Comparison of ENCODE assay signal across 32 mouse cellular contexts in the genomic region with DNA sequence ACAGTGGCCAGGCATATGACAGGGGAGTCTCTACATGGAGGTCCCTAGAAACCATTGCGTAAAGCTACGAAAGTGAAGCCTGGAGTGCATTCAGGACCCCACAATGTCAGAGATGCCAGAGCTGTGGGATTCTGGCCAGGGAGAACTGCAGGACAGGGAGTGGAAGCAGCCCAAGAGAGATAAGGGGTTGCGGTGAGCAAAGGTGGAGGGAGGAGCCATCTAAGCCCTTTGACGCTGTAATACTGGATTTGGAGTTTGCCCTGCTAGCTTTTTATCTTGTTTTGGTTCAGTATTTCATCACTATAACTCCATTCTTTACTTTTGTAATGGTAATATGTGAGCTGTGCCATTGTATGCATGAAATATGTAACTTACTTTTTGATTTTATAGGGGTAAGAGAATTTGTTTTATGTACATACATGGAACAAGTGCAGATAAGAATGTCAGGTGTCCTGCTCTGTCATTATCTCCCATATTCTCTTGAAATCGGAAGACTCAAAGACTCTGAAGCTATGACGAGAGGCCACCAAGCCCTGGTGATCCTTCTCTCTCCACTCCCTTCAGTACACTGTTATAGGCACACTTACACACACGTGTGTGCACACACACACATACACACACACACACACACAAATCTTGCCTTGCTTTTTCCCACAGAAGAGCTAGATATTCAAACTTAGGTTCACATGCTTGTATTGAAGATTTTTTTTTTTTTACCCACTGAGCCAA. TPM values are rescaled to one million over a fixed set of nuclear protein-coding genes. Genes with fewer than 3 reads are reported as not detected.
A peak's percentile ranks its signal among the peaks of the same experiment; 100 is the strongest.
DNase-seq lines count a peak whose midpoint lies in the region; ATAC-seq and TF ChIP-seq lines count a peak whose summit lies in the region.
"Had no signal": no experiment of that assay in that cellular context is flagged by ENCODE, and none has a peak within 500 bp of the region (broad histone marks: within the 10 kb centered on the region; RNA-seq: fewer than 3 reads in every experiment).

No protein-coding gene starts in this region.

- peaks cover 0 to 13% of the 10 kb centered on the region in 2 experiments; a peak in 2 of 4 replicates for H3K4me1 ChIP-seq in MEL (ENCODE audit: control insufficient read depth in 1 of 2, insufficient read depth in 2 of 2, low read length in 2 of 2)
- no peaks in the 10 kb centered on the region for H3K4me1 ChIP-seq in intestine, embryonic 16.5 days (ENCODE audit: control insufficient read depth, insufficient read depth, low read length)
- no peaks in the 10 kb centered on the region for H3K4me1 ChIP-seq in midbrain, postnatal 0 days (ENCODE audit: insufficient read depth, low read length)
- H3K4me1 ChIP-seq: embryonic facial prominence, embryonic 12.5 days; embryonic facial prominence, embryonic 15.5 days; hindbrain, embryonic 10.5 days; hindbrain, embryonic 13.5 days had no signal

- TF ChIP-seq RAD21 in MEL (IDR thresholded peaks at IDR 0.05; ENCODE audit: low read depth, low read length), result no peak

- no peaks in the 10 kb centered on the region for H3K79me2 ChIP-seq in MEL (ENCODE audit: control insufficient read depth, insufficient read depth, low read length, poor library complexity)

- intact Hi-C loops in heart, postnatal 10 days (cut with DNase I), result no loop called here
- intact Hi-C loops in left cerebral cortex, postnatal 10 days (cut with DNase I), result no loop called here

- peak overlapping the region in 1 of 2 experiments; percentile 11; a peak in 1 of 4 replicates for H3K4me3 ChIP-seq in MEL (ENCODE audit: control insufficient read depth in 1 of 2, insufficient read depth in 1 of 2, low read depth in 2 of 2, low read length in 2 of 2)
- no peak overlapping the region for H3K4me3 ChIP-seq in intestine, embryonic 16.5 days (ENCODE audit: low read length)
- H3K4me3 ChIP-seq in midbrain, postnatal 0 days (ENCODE audit: low read depth, low read length), result no peak overlapping the region
- H3K4me3 ChIP-seq: embryonic facial prominence, embryonic 12.5 days; embryonic facial prominence, embryonic 15.5 days; gastrocnemius, adult 2 months; hindbrain, embryonic 10.5 days; hindbrain, embryonic 13.5 days had no signal

- DNase-seq in MEL (ENCODE audit: low read depth, low spot score), result peak; percentile 54
- DNase-seq in MEL-GATA-1-ER (ENCODE audit: extremely low read depth, low read depth), result peak; percentile 36
- no peak for DNase-seq in midbrain, postnatal 0 days (ENCODE audit: low spot score)
- DNase-seq in heart, postnatal 10 days, result no peak
- DNase-seq in left cerebral cortex, postnatal 10 days (ENCODE audit: extremely low spot score in 1 of 2, low spot score in 2 of 2), result no peak
- DNase-seq in layer of hippocampus, adult 9-10 months (ENCODE audit: low spot score), result no peak
- DNase-seq: adrenal gland, adult 2 months; adrenal gland, postnatal 14 days; cerebellum, adult 11 months; cerebellum, adult 2 months; cerebellum, adult 9-11 months; cerebellum, postnatal 25 days; forebrain, postnatal 0 days; gastrocnemius, adult 2 months; gastrocnemius, postnatal 14 days; heart, adult 11 months; heart, postnatal 36 days had no signal

- TF ChIP-seq EP300 in MEL (IDR thresholded peaks at IDR 0.05; ENCODE audit: low read depth in 1 of 2, low read length in 2 of 2), result no peak

- peak; percentile 93 for ATAC-seq in intestine, embryonic 16.5 days
- ATAC-seq in megakaryocyte-erythroid progenitor cell, adult 5-6 weeks (replicated peaks; ENCODE audit: low FRiP score, low TSS enrichment, poor library complexity, severe bottlenecking), result peak; percentile 81
- no peak for ATAC-seq in midbrain, postnatal 0 days (ENCODE audit: low FRiP score)
- ATAC-seq: CD4-positive, CD25-positive, alpha-beta regulatory T cell, adult 4 months; forebrain, embryonic 14.5 days; forebrain, postnatal 0 days; Patski had no signal

- 73% methylated on average over 7 of the region's 7 CpGs for WGBS in intestine, embryonic 16.5 days
- WGBS in midbrain, postnatal 0 days, result 80% methylated on average over 7 of the region's 7 CpGs

- no peak overlapping the region for H3K27ac ChIP-seq in MEL (ENCODE audit: control insufficient read depth, low read depth, low read length)
- peak overlapping the region; percentile 54 for H3K27ac ChIP-seq in intestine, embryonic 16.5 days (ENCODE audit: low read length)
- H3K27ac ChIP-seq in midbrain, postnatal 0 days (ENCODE audit: low read depth, low read length), result no peak overlapping the region
- H3K27ac ChIP-seq: embryonic facial prominence, embryonic 12.5 days; embryonic facial prominence, embryonic 15.5 days; gastrocnemius, adult 2 months; hindbrain, embryonic 10.5 days; hindbrain, embryonic 13.5 days had no signal

- no peak overlapping the region for H3K9ac ChIP-seq in MEL (ENCODE audit: control insufficient read depth, low read depth, low read length, poor library complexity, severe bottlenecking)
- no peak overlapping the region for H3K9ac ChIP-seq in intestine, embryonic 16.5 days (ENCODE audit: low read depth, low read length)
- H3K9ac ChIP-seq in midbrain, postnatal 0 days (replicated peaks; ENCODE audit: low read length, poor library complexity, severe bottlenecking), result no peak overlapping the region
- H3K9ac ChIP-seq: embryonic facial prominence, embryonic 12.5 days; embryonic facial prominence, embryonic 15.5 days; forebrain, postnatal 0 days; hindbrain, embryonic 13.5 days had no signal

- TF ChIP-seq CTCF in MEL (IDR thresholded peaks at IDR 0.05 in 2 of 3, conservative IDR thresholded peaks at IDR 0.05 in 1 of 3; ENCODE audit: control insufficient read depth in 1 of 3, insufficient read depth in 1 of 3, low read depth in 2 of 3, low read length in 3 of 3, poor library complexity in 1 of 3, severe bottlenecking in 1 of 3), result no peak
- TF ChIP-seq CTCF in midbrain, postnatal 0 days (IDR thresholded peaks at IDR 0.05), result no peak

- peaks cover 3% of the 10 kb centered on the region in 2 experiments; a peak in 3 of 4 replicates for H3K27me3 ChIP-seq in MEL (ENCODE audit: control insufficient read depth in 1 of 2, insufficient read depth in 2 of 2, low read length in 2 of 2)
- no peaks in the 10 kb centered on the region for H3K27me3 ChIP-seq in intestine, embryonic 16.5 days (replicated peaks; ENCODE audit: control insufficient read depth, insufficient read depth, low read length)
- no peaks in the 10 kb centered on the region; the same call in 1 of the 2 replicates for H3K27me3 ChIP-seq in midbrain, postnatal 0 days (ENCODE audit: insufficient read depth, low read length)

- H3K9me3 ChIP-seq in MEL (replicated peaks; ENCODE audit: insufficient read depth, low read length), result no peaks in the 10 kb centered on the region
- no peaks in the 10 kb centered on the region for H3K9me3 ChIP-seq in intestine, embryonic 16.5 days (ENCODE audit: control insufficient read depth, low read length)
- no peaks in the 10 kb centered on the region for H3K9me3 ChIP-seq in midbrain, postnatal 0 days (ENCODE audit: low read length)
- H3K9me3 ChIP-seq: embryonic facial prominence, embryonic 12.5 days; embryonic facial prominence, embryonic 15.5 days; hindbrain, embryonic 10.5 days; hindbrain, embryonic 13.5 days had no signal

- no peak overlapping the region for H3K4me2 ChIP-seq in intestine, embryonic 16.5 days (ENCODE audit: low read depth, low read length)
- no peak overlapping the region for H3K4me2 ChIP-seq in midbrain, postnatal 0 days (ENCODE audit: low read depth, low read length, poor library complexity, severe bottlenecking)
- H3K4me2 ChIP-seq: embryonic facial prominence, embryonic 12.5 days; embryonic facial prominence, embryonic 15.5 days; heart, embryonic 11.5 days; hindbrain, embryonic 13.5 days had no signal

- no peaks in the 10 kb centered on the region; a peak in 2 of 4 replicates for H3K36me3 ChIP-seq in MEL (ENCODE audit: control insufficient read depth in 1 of 2, insufficient read depth in 2 of 2, low read length in 2 of 2)
- no peaks in the 10 kb centered on the region for H3K36me3 ChIP-seq in intestine, embryonic 16.5 days (ENCODE audit: control insufficient read depth, insufficient read depth, low read length)
- H3K36me3 ChIP-seq in midbrain, postnatal 0 days (ENCODE audit: insufficient read depth, low read length), result no peaks in the 10 kb centered on the region
- H3K36me3 ChIP-seq: embryonic facial prominence, embryonic 12.5 days; embryonic facial prominence, embryonic 15.5 days; hindbrain, embryonic 10.5 days; hindbrain, embryonic 13.5 days had no signal

- TF ChIP-seq POLR2A in MEL (IDR thresholded peaks at IDR 0.05; ENCODE audit: control insufficient read depth in 1 of 2, insufficient read depth in 1 of 2, low read depth in 1 of 2, low read length in 2 of 2, poor library complexity in 1 of 2), result no peak

RNA-seq across cellular contexts. Expression of gene Nxt2, which starts 23.6 kb away (rescaled TPM):
- 2.4 and 2.6 TPM in 2 replicates for total RNA-seq in MEL (2012; rRNA removed)
- 1 to 10 TPM in 1 of 2 experiments, not detected in 1; 6.4 TPM for polyA plus RNA-seq in MEL (2012; ENCODE audit: insufficient read depth in 1 of 2, insufficient read length in 2 of 2, low read depth in 1 of 2, low replicate concordance in 2 of 2, missing spikeins in 1 of 2)
- 23.2 and 24.3 TPM in 2 replicates for polyA plus RNA-seq in intestine, embryonic 16.5 days (2015; fragmentation: Nextera tagmentation; extraction: Ambion mirVana)
- 3.9 and 7.3 TPM in 2 replicates for total RNA-seq in megakaryocyte-erythroid progenitor cell, adult 5-6 weeks (2014; fragmentation: Nextera tagmentation)
- total RNA-seq in megakaryocyte-erythroid progenitor cell, adult 5-6 weeks (2017), result 10.6 and 15.8 TPM in 2 replicates
- 18.8 and 22.4 TPM in 2 replicates for total RNA-seq in midbrain, postnatal 0 days (2014; rRNA removed)
- 23.5 and 24.4 TPM in 2 replicates for polyA plus RNA-seq in midbrain, postnatal 0 days (2015; fragmentation: Nextera tagmentation; extraction: Ambion mirVana)
- total RNA-seq in heart, postnatal 10 days (2021), result 1 to 10 TPM; 5.9 to 6.0 TPM
- 10 to 100 TPM; 17.4 to 18.2 TPM for total RNA-seq in left cerebral cortex, postnatal 10 days (2021)

RNA-seq across cellular contexts. Expression of gene Gucy2f, which starts 53.4 kb away (rescaled TPM):
- total RNA-seq in MEL (2012; rRNA removed), result 0.03 TPM in 1 of 2 replicates, not detected in the other
- not detected for polyA plus RNA-seq in MEL (2012; ENCODE audit: insufficient read depth in 1 of 2, insufficient read length in 2 of 2, low read depth in 1 of 2, low replicate concordance in 2 of 2, missing spikeins in 1 of 2)
- not detected in 2 replicates for polyA plus RNA-seq in intestine, embryonic 16.5 days (2015; fragmentation: Nextera tagmentation; extraction: Ambion mirVana)
- total RNA-seq in megakaryocyte-erythroid progenitor cell, adult 5-6 weeks (2014; fragmentation: Nextera tagmentation), result not detected in 2 replicates
- not detected in 2 replicates for total RNA-seq in megakaryocyte-erythroid progenitor cell, adult 5-6 weeks (2017)
- total RNA-seq in midbrain, postnatal 0 days (2014; rRNA removed), result 0.33 and 0.44 TPM in 2 replicates
- 0.10 and 0.14 TPM in 2 replicates for polyA plus RNA-seq in midbrain, postnatal 0 days (2015; fragmentation: Nextera tagmentation; extraction: Ambion mirVana)
- total RNA-seq in heart, postnatal 10 days (2021), result not detected
- under 1 TPM; 0.39 to 0.63 TPM for total RNA-seq in left cerebral cortex, postnatal 10 days (2021)
- total RNA-seq: adrenal gland, adult 2 months; adrenal gland, postnatal 14 days; common myeloid progenitor, adult 5-6 weeks; gastrocnemius, adult 2 months; heart, adult 8-10 months; heart, postnatal 36 days had no signal
- polyA plus RNA-seq: adrenal gland, adult 2 months; C2C12; CD4-positive, CD25-positive, alpha-beta regulatory T cell, adult 4 months; embryonic facial prominence, embryonic 12.5 days; embryonic facial prominence, embryonic 15.5 days; heart, embryonic 11.5 days; heart, embryonic 14.5 days; heart, postnatal 0 days; hindbrain, embryonic 10.5 days; Patski had no signal

RNA-seq across cellular contexts. Expression of gene Kcne1l, which starts 55.9 kb away (rescaled TPM):
- total RNA-seq in MEL (2012; rRNA removed), result not detected in 2 replicates
- not detected for polyA plus RNA-seq in MEL (2012; ENCODE audit: insufficient read depth in 1 of 2, insufficient read length in 2 of 2, low read depth in 1 of 2, low replicate concordance in 2 of 2, missing spikeins in 1 of 2)
- 31.2 and 34.8 TPM in 2 replicates for polyA plus RNA-seq in intestine, embryonic 16.5 days (2015; fragmentation: Nextera tagmentation; extraction: Ambion mirVana)
- not detected in 2 replicates for total RNA-seq in megakaryocyte-erythroid progenitor cell, adult 5-6 weeks (2014; fragmentation: Nextera tagmentation)
- total RNA-seq in megakaryocyte-erythroid progenitor cell, adult 5-6 weeks (2017), result not detected in 2 replicates
- total RNA-seq in midbrain, postnatal 0 days (2014; rRNA removed), result 43.4 and 55.7 TPM in 2 replicates
- 39.5 and 40.6 TPM in 2 replicates for polyA plus RNA-seq in midbrain, postnatal 0 days (2015; fragmentation: Nextera tagmentation; extraction: Ambion mirVana)
- 1 to 10 TPM; 1.3 to 2.0 TPM for total RNA-seq in heart, postnatal 10 days (2021)
- total RNA-seq in left cerebral cortex, postnatal 10 days (2021), result 10 to 100 TPM; 11.1 to 14.1 TPM
- total RNA-seq: adrenal gland, adult 2 months; common myeloid progenitor, adult 5-6 weeks had no signal
- polyA plus RNA-seq: C2C12; CD4-positive, CD25-positive, alpha-beta regulatory T cell, adult 4 months; Patski had no signal

Comparison
In these comparisons a context has a peak if more than half of its experiments do, and no peak if none do; other contexts are left out.
1. DNase-seq: peak in MEL (single experiment) and MEL-GATA-1-ER (single experiment); none in midbrain, postnatal 0 days (single experiment), heart, postnatal 10 days (0 of 2), left cerebral cortex, postnatal 10 days (0 of 2) and layer of hippocampus, adult 9-10 months (single experiment).